Mouse (Mus musculus) thymus, adult 2 months (tissue): ENCODE data around the gene 2510009E07Rik.

Experiments
- CTCF ChIP-seq: fragments of 200-500 bp; IDR thresholded peaks from 2 replicates; pipeline ENCODE4 v1.5.1; 2012; ENCODE audit warnings: mild to moderate bottlenecking, control low read depth, low read length, moderate library complexity, borderline replicate concordance; ENCODE audit not compliant: control insufficient read depth, poor library complexity, insufficient read depth; ENCODE audit errors: extremely low read depth
- POLR2A ChIP-seq: fragments of 200-500 bp; IDR thresholded peaks from 2 replicates; pipeline ENCODE4 v1.6.1; 2012; ENCODE audit warnings: mild to moderate bottlenecking, low read length, control low read depth, moderate library complexity; ENCODE audit not compliant: control insufficient read depth, poor library complexity, insufficient read depth; ENCODE audit errors: extremely low read depth

- TF ChIP-seq CTCF (no peak), POLR2A (no peak)
Observed at GRCm38 (mm10) chr16:21714516-21714915, 20.1 kb upstream of the 2510009E07Rik start.
